Mouse (Mus musculus): ENCODE measurements around the gene Scn7a.

Scn7a gene

DNA sequence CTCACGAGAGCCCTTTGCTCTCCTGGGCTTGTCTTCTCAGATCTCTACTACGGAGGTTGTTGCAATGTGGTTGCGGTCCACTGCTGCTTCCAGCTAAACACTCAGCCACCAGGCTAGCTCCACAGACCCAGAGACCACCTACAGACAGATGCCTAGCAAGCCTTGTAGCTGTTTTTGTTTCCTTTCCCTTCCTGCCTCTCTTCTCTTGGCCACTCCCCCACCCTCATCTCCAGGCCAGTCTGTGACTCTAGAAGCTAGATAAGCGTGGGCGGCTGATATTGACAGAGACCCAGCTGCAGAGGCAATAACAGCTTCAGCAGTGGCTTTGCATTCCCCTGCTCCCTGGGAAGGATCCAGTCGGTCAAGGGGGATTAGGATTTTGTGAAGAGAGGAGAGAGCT is at the start of gene Scn7a:
Gene Scn7a, minus strand, starts transcription at position 150 of the 400 bp plus-strand sequence.
- POLR2A ChIA-PET: no interaction called here
- CTCF ChIA-PET: no interaction called here

DNA sequence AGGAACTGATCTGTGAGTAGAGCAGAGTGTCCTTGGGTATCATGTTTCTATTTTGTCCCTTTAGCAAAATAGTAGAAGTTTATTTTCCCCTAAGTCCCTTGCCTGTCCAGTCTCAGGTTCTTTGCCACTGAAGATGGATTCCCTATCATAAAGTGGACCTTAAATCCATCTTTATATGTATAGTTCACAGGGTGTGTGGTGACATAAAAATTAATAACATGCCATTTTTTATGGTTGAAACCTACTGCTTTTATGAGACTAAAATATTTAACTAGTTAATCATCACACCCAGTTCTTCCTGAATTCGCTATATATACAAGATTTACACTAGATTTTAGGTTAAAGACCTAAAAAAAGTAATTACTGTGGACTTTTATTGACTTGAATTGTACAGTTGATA is 43.0 kb upstream of the Scn7a start:
- ChIA-PET CTCF (no interaction called here), POLR2A (no interaction called here)

DNA sequence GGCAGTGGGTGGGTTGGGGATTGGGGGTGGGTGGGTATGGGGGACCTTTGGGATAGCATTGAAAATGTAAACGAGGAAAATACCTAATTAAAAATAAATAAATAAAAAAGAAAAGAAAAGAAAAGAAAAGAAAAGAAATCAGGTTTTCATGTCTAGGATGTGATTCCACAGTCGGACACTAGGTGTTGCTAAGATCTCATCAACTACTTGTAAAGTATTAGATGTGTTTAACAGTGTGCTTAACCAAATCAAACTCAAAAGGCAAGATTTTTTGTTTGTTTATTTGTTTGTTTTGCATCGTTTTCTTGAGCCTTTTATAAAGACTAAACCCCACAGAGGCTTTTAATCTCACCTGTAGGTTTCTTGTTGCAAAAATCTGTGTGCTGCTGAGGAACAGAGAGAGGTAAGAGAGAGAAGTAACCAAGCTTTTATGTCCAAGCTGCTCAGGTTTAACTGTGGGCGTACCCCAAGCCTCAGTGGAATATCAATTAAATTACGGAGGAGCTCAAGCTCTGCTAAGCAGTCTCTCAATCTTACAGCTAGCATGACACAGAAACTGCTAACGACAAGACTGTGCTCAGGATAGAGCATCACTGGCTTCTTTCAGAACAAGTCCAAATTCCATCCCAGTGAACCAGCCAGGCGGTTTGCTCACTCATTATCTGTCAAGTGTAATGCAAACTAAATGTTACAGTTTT is 35.3 kb upstream of the Scn7a start:
- ChIA-PET CTCF (no interaction called here), POLR2A (no interaction called here)

DNA sequence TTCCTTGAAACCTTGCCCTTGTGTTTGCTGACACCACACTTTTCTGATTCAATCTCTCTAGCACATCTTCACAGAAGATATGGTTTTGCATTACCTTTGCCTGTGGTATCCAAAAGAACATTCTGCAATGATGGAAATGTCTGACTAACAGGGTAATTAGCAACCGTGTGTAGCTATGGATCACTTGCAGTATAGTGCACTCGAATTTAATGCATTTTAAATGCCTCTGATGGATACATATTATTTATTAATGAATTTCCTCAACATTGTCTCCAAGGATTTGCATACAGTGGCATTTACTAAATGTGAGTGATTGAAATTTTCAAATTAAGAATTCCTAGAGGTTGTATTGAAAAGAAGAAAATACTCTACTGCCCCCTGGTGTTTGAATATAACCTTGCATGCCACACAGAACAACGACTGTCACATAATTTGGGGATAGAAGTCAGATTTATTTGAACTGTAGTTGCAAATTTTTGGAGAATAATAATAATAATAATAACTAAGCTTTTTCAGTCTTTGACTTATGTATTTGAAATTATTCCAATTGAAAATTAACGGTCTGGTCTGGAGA is 15.0 kb upstream of the Scn7a start:
- ChIA-PET POLR2A (no interaction called here), CTCF (interaction anchor here (0.5 to 0.7 kb wide), 4 partner anchors 231 to 570 kb away, joined by 3 to 7 read pairs (median 4); no protein-coding TSS in a partner anchor)

DNA sequence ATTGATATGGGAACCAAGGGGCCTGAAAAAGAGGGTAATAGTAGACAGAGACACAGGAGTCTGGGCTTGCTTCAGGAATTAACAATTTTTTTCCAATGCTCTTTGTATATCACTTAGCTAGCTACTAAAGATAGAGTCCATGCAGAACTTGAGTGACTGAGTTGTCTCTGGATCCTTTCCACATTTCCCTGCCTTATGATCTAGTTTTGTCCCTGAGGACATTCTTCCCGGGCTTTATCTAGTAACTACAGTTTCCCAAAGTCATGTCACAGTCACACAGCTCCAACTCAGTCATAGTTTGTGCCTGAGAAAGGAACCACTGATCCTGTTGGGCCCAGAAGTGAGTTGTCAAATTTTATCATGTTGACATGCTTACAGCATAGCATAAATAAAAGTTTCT is 12.8 kb upstream of the Scn7a start:
- POLR2A ChIA-PET: no interaction called here
- CTCF ChIA-PET: interaction anchor here in 1 of 4 experiments (0.6 kb wide), 1 partner anchor 1135 kb away, joined by 4 read pairs; no protein-coding TSS in a partner anchor

DNA sequence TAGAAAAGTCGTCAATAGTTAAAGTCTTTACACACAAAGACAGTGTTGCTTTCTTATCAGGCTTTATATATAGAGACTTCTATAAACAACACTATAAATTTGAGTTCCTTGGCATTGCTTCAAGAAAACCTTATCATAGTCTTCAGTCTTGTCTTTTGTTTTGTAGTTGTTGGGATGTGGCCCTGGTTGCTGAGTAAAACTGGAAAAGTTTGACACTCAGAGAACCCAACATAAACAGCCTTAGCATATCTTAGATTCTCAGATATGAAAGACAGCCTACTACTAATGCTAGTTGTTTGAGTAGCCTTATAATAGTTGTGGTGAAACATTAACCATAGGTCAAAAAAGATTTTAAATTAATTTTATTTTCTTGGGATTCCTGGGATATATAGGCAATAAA is 6.9 kb upstream of the Scn7a start:
- POLR2A ChIA-PET: no interaction called here

DNA sequence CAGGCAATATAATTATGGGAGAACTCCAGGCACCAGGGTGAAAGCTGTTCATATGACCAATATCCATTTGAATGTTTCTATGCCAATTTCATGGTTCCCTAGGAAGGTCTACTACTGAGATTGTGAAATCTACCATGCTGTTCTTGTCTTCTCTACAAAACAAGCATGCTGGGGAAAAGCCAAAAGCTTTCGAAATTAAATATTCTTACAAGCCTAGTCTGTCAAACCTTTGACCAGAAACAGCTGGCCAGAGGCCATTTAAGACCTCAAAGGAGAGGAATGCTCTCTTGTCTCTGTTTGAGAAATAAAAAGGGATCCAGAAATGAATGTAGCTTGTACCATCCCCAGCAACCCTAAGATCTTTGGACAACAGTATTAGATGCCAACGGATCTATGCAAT is 3.8 kb downstream of the Scn7a start:
- ChIA-PET CTCF (interaction anchor here in 1 of 4 experiments (0.6 kb wide), 1 partner anchor 1107 kb away, joined by 3 read pairs; no protein-coding TSS in a partner anchor), POLR2A (no interaction called here)

More for the DNA sequence above, 6.9 kb upstream of the Scn7a start:
- CTCF ChIA-PET: no interaction called here

DNA sequence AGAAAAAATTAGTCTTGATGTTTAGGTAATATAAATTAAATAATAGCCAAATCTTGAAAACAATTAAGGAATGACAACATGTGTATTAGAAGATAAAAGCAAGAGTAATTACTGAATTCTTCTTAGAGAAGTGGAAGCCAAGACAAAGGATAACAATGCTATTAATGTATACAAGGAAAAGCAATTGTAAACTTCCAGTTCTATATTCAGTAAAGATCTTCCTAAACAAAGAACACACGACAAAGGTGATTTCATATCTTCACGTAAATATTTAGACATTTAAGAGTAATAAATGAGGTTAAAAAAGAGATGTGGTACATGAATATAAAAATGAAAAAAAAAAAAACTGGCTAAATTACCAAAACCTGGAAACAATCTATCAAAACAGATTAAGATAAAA is 16.7 kb downstream of the Scn7a start:
- ChIA-PET POLR2A (no interaction called here), CTCF (no interaction called here)

DNA sequence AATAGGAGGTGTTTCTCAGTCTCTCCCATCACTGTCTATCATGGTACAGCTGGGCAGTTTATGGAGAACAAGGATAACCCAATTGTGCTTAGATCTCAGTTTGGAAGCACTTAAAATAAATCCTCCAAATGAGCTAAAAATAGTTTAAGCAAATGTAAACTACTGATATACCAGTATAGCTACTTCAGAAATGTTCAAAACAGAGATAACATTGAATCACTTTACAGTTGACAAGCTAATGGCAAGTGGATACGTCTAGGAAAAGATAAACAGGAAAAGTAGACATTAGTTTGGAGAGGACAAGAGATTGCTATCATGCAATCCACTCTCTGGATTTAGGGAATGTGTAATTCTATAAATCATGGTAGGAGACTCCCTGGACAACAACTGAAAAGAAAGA is 19.5 kb downstream of the Scn7a start:
- ChIA-PET CTCF (no interaction called here), POLR2A (no interaction called here)

DNA sequence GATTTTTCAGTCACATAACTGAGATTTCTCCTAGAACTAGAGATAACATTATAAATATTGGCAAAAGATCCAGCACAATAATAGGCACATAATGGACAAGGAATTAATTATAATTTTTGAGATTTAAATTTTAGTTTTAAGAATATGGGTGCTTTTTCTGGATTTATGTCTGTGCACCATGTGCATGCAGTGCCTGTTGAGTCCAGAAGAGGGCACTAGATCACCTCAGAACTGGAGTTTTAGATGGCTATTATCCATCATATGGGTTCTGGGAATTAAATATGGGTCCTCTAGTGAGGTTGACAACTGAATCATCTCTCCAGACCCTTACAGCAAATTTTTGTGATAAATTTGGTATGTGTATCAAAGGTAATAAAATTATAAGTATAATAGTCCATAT is 21.8 kb downstream of the Scn7a start:
- CTCF ChIA-PET: no interaction called here

DNA sequence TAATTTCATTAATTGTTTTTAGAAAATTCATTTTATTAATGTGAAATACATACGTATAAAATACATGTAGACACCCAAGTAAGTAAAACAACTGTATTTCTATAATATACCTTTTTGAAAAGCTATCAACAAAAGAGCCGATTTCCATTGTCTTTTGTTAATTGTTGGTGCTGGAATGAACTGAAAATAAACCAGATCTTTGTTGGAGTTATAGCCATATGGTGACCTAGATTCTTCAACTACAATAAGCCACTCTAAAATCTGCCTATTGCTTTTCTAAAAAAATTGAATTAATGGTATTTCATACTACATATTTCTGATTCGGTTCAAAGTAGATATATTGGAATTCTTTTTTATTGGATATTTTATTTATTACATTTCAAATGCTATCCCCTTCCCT is 56.7 kb downstream of the Scn7a start:
- ChIA-PET POLR2A (no interaction called here), CTCF (no interaction called here)

More for the DNA sequence above, 21.8 kb downstream of the Scn7a start:
- POLR2A ChIA-PET: no interaction called here

DNA sequence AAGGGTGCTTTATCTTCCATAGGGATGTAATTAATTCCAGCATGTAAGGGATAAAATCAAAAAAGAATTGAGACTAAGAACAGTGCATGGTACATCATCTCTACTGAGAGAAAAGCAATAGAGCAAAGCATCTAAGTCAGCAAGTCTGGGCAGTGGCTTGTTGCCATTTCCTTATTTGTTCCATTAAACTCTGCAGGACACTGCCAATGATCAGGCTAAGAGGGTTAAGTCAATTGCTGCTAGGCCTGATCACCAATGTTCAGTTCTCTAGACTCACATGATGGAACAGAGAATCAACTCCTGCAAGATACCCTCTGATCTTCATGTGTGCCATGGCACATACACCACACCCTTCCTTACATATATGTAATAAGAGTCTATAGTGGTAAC is 57.1 kb downstream of the Scn7a start:
- ChIA-PET CTCF (no interaction called here), POLR2A (no interaction called here)

DNA sequence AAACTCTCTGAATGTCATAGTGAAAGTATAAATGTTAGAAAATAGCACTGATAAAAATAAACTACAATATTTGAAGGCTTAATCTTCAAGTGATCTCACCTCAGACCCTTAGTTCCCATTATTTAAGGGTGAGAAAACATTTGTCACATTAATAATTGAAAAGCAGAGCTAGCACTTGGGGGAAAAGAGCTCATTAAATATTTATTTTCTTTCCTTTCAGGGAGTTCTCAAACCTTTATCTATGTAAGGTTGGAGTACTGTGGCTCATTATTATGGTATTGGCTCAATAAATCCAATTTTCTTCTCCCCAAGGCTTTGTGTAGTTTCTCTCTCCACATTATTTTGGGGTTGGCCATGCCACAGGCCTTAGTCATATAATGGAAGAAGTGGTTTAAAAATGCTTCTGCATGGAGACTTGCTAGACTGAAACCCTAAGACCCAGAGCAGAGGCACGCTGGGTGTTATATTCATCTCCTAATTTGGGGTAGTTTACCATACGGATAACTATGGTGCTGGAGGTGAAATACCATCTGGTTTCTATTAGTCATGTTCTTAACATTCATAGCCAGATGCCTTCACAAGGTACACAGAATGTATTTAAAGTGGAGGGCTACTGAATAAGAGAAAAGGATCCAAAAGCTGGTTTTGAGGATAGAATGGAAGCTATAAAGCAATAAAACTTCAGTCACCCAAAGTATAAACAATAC is 57.7 kb downstream of the Scn7a start:
- ChIA-PET POLR2A (no interaction called here), CTCF (no interaction called here)

DNA sequence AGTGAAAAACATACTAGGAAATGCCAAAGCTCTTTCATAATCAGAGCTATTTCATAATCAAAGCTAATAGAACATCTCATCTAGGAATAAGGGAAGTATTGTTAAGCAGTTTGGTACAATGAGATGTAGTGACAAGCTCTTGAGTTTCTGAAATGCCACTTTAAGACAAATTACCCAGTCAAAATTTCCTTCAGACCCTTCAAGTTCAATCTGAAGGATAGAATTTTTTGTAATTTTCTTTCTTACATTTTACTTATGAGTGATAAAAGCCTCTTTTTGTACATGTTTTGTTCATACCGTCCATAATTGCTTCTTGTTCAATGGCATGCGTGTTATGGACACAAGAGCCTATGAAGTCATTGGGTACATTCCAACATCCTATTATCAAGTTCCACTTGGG is 72.6 kb downstream of the Scn7a start:
- CTCF ChIA-PET: no interaction called here

DNA sequence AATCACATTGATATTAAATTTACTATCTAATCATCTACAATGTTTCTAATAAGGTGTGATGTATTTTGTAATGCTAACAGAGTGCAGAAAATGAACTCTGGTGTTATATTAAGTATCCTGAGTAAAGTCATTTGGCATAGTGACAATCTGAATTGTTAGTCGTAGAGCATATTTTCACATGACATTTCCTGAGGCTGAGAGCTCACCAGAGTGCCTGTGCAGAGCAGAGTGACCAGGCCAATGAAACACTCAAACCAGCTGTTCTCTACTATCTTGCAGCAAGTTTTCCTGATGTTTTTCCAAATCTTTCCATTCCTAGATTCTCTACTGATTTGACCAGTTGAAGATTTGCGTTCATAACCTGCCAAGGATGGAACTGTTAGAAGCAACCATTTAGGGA is 92.4 kb downstream of the Scn7a start:
- CTCF ChIA-PET: no interaction called here
- POLR2A ChIA-PET: no interaction called here

More for the DNA sequence above, 72.6 kb downstream of the Scn7a start:
- POLR2A ChIA-PET: no interaction called here

DNA sequence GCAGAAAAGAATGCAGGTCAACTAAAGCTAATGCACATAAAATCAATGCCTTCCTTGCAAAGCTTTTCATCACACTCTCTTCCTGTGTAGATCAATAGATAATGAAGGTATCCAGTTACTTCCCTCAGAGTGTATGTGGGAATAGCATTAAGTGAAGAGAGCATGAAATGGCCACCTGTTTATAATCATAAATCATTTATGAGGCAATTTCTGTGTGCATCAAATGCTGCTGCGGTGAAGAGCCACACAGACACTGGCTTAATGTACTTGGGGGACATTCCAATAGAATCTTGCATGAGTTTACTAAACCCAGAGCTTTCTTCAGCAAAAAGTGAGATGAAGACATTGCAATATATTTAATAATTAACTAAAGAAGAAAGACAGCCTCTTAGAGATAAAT is 122.7 kb downstream of the Scn7a start:
- CTCF ChIA-PET: no interaction called here
- POLR2A ChIA-PET: no interaction called here

DNA sequence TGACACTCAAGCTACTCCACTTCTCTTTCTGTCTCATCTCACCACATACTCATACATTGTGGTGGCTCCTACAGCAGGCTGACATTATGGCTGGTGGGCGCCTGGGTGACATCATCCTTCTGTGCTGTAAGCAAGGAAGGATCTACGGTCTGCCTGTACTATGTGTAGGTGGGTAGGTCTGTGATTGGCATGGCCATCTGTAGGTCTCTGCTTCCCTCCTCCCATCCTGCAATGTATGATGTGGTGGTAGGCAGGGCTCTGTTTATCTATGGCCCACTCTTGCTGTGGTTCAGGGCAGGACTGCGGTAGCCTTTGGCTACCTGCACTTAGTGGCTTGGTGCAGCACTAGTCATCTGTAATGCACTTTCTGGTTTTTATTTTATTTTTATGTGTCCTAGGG is 128.3 kb downstream of the Scn7a start:
- ChIA-PET POLR2A (no interaction called here), CTCF (no interaction called here)

DNA sequence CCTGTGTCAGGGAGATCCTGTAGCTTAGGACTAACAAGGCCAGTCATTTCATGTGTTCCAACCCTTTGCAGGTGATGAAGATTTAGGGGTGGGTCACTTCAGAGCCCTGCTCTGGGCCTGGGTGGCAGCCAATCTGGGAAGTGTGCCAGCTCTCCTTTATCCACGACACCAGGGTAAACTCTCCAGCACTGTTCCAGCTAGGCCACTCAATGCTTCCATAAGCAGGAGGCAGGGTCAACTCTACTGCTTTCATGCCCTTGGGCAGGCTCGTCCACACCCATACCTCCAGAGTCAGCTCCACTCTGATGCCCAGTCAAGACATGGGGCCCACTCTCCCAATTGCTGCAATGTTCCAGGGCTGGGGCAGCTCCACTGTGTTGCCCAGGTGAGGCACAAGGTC is 129.3 kb downstream of the Scn7a start:
- ChIA-PET POLR2A (no interaction called here), CTCF (interaction anchor here in 1 of 4 experiments (0.5 kb wide), 1 partner anchor 321 kb away, joined by 4 read pairs; no protein-coding TSS in a partner anchor)

DNA sequence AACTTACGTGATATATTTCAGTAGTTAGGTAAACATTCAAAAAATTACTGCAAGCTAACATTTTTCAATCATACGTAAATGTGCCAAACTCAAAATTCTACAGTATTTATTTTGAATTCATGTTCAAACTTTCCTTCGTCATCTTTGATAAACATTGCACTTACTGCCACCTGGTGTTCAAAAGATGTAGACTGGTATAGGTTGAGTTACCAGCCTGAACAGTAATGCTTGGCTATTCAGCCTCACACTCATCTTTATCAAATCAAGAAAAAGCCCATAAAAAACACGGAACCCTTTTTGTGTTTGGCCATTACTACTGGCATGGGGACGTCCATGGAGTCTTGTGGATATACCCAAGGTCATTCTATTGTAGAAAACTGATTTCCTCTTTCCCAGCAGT is 140.3 kb downstream of the Scn7a start:
- POLR2A ChIA-PET: no interaction called here
- CTCF ChIA-PET: no interaction called here

DNA sequence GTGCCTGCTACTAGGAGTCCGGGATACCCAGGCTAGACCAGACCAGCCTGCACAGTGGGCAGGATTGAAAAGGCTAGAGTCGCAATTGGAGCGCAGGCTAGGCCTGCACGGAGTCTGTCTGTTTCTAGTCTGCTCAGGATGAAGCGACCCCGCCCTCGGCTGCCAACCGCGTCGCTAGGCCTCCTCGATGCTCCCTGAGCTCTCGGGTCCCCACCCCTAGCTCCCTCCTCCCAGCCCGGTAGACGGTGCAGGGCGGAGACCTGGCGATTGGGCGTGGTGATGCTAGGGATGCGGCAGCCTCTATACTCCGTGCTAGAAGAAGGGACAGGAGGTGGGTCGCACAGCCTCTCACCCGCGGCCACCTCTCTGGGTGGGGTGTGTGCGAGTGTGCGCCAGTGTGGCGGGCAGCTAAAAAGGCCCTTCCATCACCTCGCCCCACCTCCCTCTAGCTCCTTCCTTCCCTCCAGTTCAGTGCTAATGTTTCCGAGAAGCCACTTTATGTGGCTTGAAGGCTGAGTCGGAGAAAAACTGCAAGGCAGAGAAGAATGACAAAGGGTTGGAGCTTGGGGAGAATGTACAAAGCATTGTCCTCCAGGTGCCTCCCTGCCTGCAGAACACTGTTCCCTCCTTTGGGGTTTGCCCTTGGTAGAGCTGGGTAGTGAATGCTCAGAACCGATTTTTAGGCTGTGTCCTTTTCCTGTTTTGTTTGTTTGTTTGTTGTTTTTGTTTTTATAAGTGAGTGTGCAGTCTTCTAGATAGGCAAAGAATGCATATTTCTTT is 149.9 kb downstream of the Scn7a start, which contains the start of gene Scn9a:
Gene Scn9a, minus strand, starts transcription at position 383 of the 780 bp plus-strand sequence.
- ChIA-PET POLR2A (no interaction called here), CTCF (interaction anchor here in 1 of 4 experiments (0.6 kb wide), 1 partner anchor 42 kb away, joined by 3 read pairs; no protein-coding TSS in a partner anchor)
